Mouse (Mus musculus) heart, embryonic 12.5 days (tissue): ENCODE measurements around the gene Cyfip1. TPM values are rescaled to one million over a fixed set of nuclear protein-coding genes. Genes with fewer than 3 reads are reported as not detected.

Experiments
- ATAC-seq: fragments of 200-750 bp; cut with Nextera tagmentation; 2 replicates; pipeline ENCODE4 v1.8.0; 2017; ENCODE audit warnings: moderate TSS enrichment, moderate library complexity; ENCODE audit not compliant: insufficient number of reproducible peaks, low FRiP score
- H3K27ac ChIP-seq: fragments of 300-500 bp; sonication (generic); 2 replicates; pipeline ENCODE4 v1.5.1; 2016; ENCODE audit warnings: mild to moderate bottlenecking, moderate library complexity; ENCODE audit not compliant: poor library complexity, severe bottlenecking
- H3K27me3 ChIP-seq: fragments of 300-500 bp; sonication (generic); replicated peaks from 2 replicates; pipeline ENCODE4 v1.6.1; 2016; ENCODE audit warnings: mild to moderate bottlenecking, moderate library complexity
- H3K36me3 ChIP-seq: fragments of 300-500 bp; sonication (generic); 2 replicates; pipeline ENCODE4 v1.6.1; 2016; ENCODE audit warnings: mild to moderate bottlenecking, moderate library complexity
- H3K4me1 ChIP-seq: fragments of 300-500 bp; sonication (generic); replicated peaks from 2 replicates; pipeline ENCODE4 v1.6.1; 2016; ENCODE audit warnings: mild to moderate bottlenecking
- H3K4me2 ChIP-seq: fragments of 300-500 bp; sonication (generic); 2 replicates; pipeline ENCODE4 v1.6.1; 2016; ENCODE audit warnings: mild to moderate bottlenecking, moderate library complexity
- H3K4me3 ChIP-seq: fragments of 300-500 bp; sonication (generic); 2 replicates; pipeline ENCODE4 v1.5.1; 2016; ENCODE audit warnings: mild to moderate bottlenecking
- H3K9ac ChIP-seq: fragments of 300-500 bp; sonication (generic); 2 replicates; pipeline ENCODE4 v1.6.1; 2016; ENCODE audit warnings: mild to moderate bottlenecking, moderate library complexity
- H3K9me3 ChIP-seq: fragments of 300-500 bp; sonication (generic); replicated peaks from 2 replicates; pipeline ENCODE4 v1.6.1; 2016; ENCODE audit warnings: mild to moderate bottlenecking, moderate library complexity
- WGBS: fragments of 180-500 bp; shearing (Covaris S2); methylation state at CpG from one replicate; pipeline ENCODE4 v1.1.7; 2016; 5-methylcytosine and 5-hydroxymethylcytosine counted together
- polyA plus RNA-seq: library from polyadenylated mRNA; unstranded; fragments of >200 nt; fragmentation: Nextera tagmentation; extraction: Ambion mirVana; gene quantifications from 2 replicates; pipeline ENCODE4 v1.2.1, GENCODE M21; 2016

The Cyfip1 gene
- polyA plus RNA-seq, 1 experiment from 2014 or later = 58.5 TPM

GRCm38 (mm10) chr7:55956054-55956453 lies 114.5 kb downstream of the Cyfip1 start:
- no peak overlapping the region for H3K27ac ChIP-seq
- 96% methylated on average over 2 of the region's 2 CpGs for WGBS
- no peak overlapping the region for H3K4me2 ChIP-seq
- H3K4me3 ChIP-seq = no peak overlapping the region
- no peak for ATAC-seq
- no peaks in the 10 kb centered on the region for H3K9me3 ChIP-seq
- H3K9ac ChIP-seq = no peak overlapping the region
- peaks cover 16% of the 10 kb centered on the region for H3K36me3 ChIP-seq
- no peaks in the 10 kb centered on the region for H3K27me3 ChIP-seq
- peaks cover 4% of the 10 kb centered on the region for H3K4me1 ChIP-seq

GRCm38 (mm10) chr7:55957178-55957577 lies 115.6 kb downstream of the Cyfip1 start:
- Histone ChIP-seq H3K4me2 (no peak overlapping the region), H3K27me3 (no peaks in the 10 kb centered on the region), H3K4me3 (no peak overlapping the region), H3K27ac (no peak overlapping the region), H3K36me3 (peaks cover 16% of the 10 kb centered on the region), H3K9ac (no peak overlapping the region), H3K4me1 (peaks cover 6% of the 10 kb centered on the region), H3K9me3 (no peaks in the 10 kb centered on the region)
- ATAC-seq = no peak
- 89% methylated on average over 3 of the region's 3 CpGs for WGBS

- Histone ChIP-seq H3K4me1 (peaks cover 6% of the 10 kb centered on the region), H3K36me3 (peaks cover 16% of the 10 kb centered on the region), H3K27ac (no peak overlapping the region), H3K9me3 (no peaks in the 10 kb centered on the region), H3K27me3 (no peaks in the 10 kb centered on the region), H3K4me2 (no peak overlapping the region), H3K4me3 (no peak overlapping the region), H3K9ac (no peak overlapping the region)
- 88% methylated on average over 4 of the region's 4 CpGs for WGBS
- no peak for ATAC-seq
These were observed 116.4 kb downstream of the Cyfip1 start for GRCm38 (mm10) chr7:55957916-55958315.

GRCm38 (mm10) chr7:55959801-55960200 lies 118.3 kb downstream of the Cyfip1 start:
- H3K9me3 ChIP-seq = no peaks in the 10 kb centered on the region
- WGBS = 94% methylated on average over 3 of the region's 3 CpGs
- H3K4me1 ChIP-seq = peaks cover 6% of the 10 kb centered on the region
- no peak for ATAC-seq
- no peaks in the 10 kb centered on the region for H3K27me3 ChIP-seq
- H3K36me3 ChIP-seq = peaks cover 5% of the 10 kb centered on the region; the same call in 1 of the 2 replicates
- no peak overlapping the region for H3K27ac ChIP-seq
- no peak overlapping the region for H3K9ac ChIP-seq
- no peak overlapping the region for H3K4me2 ChIP-seq
- H3K4me3 ChIP-seq = no peak overlapping the region

GRCm38 (mm10) chr7:55960506-55960905 lies 119.0 kb downstream of the Cyfip1 start:
- no peak for ATAC-seq
- H3K4me3 ChIP-seq = no peak overlapping the region
- 96% methylated on average over 1 of the region's 1 CpGs for WGBS
- H3K9me3 ChIP-seq = no peaks in the 10 kb centered on the region
- no peak overlapping the region for H3K9ac ChIP-seq
- H3K4me2 ChIP-seq = no peak overlapping the region
- peaks cover 5% of the 10 kb centered on the region; the same call in 1 of the 2 replicates for H3K36me3 ChIP-seq
- no peak overlapping the region for H3K27ac ChIP-seq
- peaks cover 6% of the 10 kb centered on the region for H3K4me1 ChIP-seq
- no peaks in the 10 kb centered on the region for H3K27me3 ChIP-seq

- Histone ChIP-seq H3K9ac (peak within 1 kb of the TSS; percentile 77), H3K27ac (peak within 1 kb of the TSS; percentile 81), H3K36me3 (peaks cover 5% of the 10 kb centered on the region; the same call in 1 of the 2 replicates), H3K4me1 (peaks cover 10% of the 10 kb centered on the region), H3K4me2 (peak within 1 kb of the TSS; percentile 79), H3K4me3 (peak within 1 kb of the TSS; percentile 65), H3K9me3 (no peaks in the 10 kb centered on the region), H3K27me3 (no peaks in the 10 kb centered on the region)
- ATAC-seq = peak; percentile 99
- WGBS = under 1% methylated on average over 70 of the region's 70 CpGs
These were observed 120.7 kb downstream of the Cyfip1 start, which contains the start of gene Nipa2 for GRCm38 (mm10) chr7:55962004-55962908. TSS of gene Nipa2 (minus strand) at chr7:55962476.

GRCm38 (mm10) chr7:55966866-55967460 lies 125.4 kb downstream of the Cyfip1 start:
- no peaks in the 10 kb centered on the region for H3K9me3 ChIP-seq
- WGBS = 39% methylated on average over 3 of the region's 3 CpGs
- peaks cover 6% of the 10 kb centered on the region; the same call in 1 of the 2 replicates for H3K4me1 ChIP-seq
- no peak for ATAC-seq
- no peak overlapping the region for H3K27ac ChIP-seq
- no peaks in the 10 kb centered on the region for H3K36me3 ChIP-seq
- no peak overlapping the region for H3K4me2 ChIP-seq
- H3K4me3 ChIP-seq = no peak overlapping the region
- no peak overlapping the region for H3K9ac ChIP-seq
- no peaks in the 10 kb centered on the region for H3K27me3 ChIP-seq

- H3K36me3 ChIP-seq = no peaks in the 10 kb centered on the region
- 32% methylated on average over 16 of the region's 16 CpGs for WGBS
- H3K27ac ChIP-seq = no peak overlapping the region
- peak overlapping the region; percentile 32 for H3K4me3 ChIP-seq
- no peak overlapping the region for H3K9ac ChIP-seq
- H3K9me3 ChIP-seq = no peaks in the 10 kb centered on the region
- H3K4me2 ChIP-seq = peak overlapping the region; percentile 55
- ATAC-seq = no peak
- H3K4me1 ChIP-seq = peaks cover 6% of the 10 kb centered on the region; the same call in 1 of the 2 replicates
- no peaks in the 10 kb centered on the region for H3K27me3 ChIP-seq
These were observed 126.8 kb downstream of the Cyfip1 start for GRCm38 (mm10) chr7:55968258-55968901.

- peaks cover 4% of the 10 kb centered on the region; the same call in 1 of the 2 replicates for H3K36me3 ChIP-seq
- peaks cover 6% of the 10 kb centered on the region; the same call in 1 of the 2 replicates for H3K4me1 ChIP-seq
- no peaks in the 10 kb centered on the region for H3K27me3 ChIP-seq
- H3K27ac ChIP-seq = no peak overlapping the region
- H3K4me3 ChIP-seq = no peak overlapping the region
- no peak for ATAC-seq
- H3K9me3 ChIP-seq = no peaks in the 10 kb centered on the region
- H3K4me2 ChIP-seq = no peak overlapping the region
- 68% methylated on average over 1 of the region's 1 CpGs for WGBS
- H3K9ac ChIP-seq = no peak overlapping the region
These were observed 127.9 kb downstream of the Cyfip1 start for GRCm38 (mm10) chr7:55969415-55969814.

- H3K4me2 ChIP-seq = no peak overlapping the region
- no peak overlapping the region for H3K27ac ChIP-seq
- no peak overlapping the region for H3K9ac ChIP-seq
- H3K4me3 ChIP-seq = no peak overlapping the region
- H3K9me3 ChIP-seq = no peaks in the 10 kb centered on the region
- 92% methylated on average over 2 of the region's 2 CpGs for WGBS
- H3K36me3 ChIP-seq = peaks cover 10% of the 10 kb centered on the region
- H3K27me3 ChIP-seq = no peaks in the 10 kb centered on the region
- ATAC-seq = no peak
- no peaks in the 10 kb centered on the region for H3K4me1 ChIP-seq
These were observed 132.9 kb downstream of the Cyfip1 start for GRCm38 (mm10) chr7:55974429-55974828.

GRCm38 (mm10) chr7:55981511-55981910 lies 140.0 kb downstream of the Cyfip1 start:
- WGBS = 80% methylated on average over 2 of the region's 2 CpGs

More at GRCm38 (mm10) chr7:55981511-55981910, 140.0 kb downstream of the Cyfip1 start:
- Histone ChIP-seq H3K4me3 (no peak overlapping the region), H3K27me3 (no peaks in the 10 kb centered on the region), H3K4me1 (no peaks in the 10 kb centered on the region), H3K36me3 (peaks cover 12% of the 10 kb centered on the region), H3K9ac (no peak overlapping the region), H3K9me3 (no peaks in the 10 kb centered on the region), H3K27ac (no peak overlapping the region), H3K4me2 (no peak overlapping the region)
- no peak for ATAC-seq
